Mouse (Mus musculus): ENCODE results near the gene Epas1. TPM values are rescaled to one million over a fixed set of nuclear protein-coding genes. Genes with fewer than 3 reads are reported as not detected.

Gene Epas1
- polyA plus RNA-seq, 1 experiment from 2014 or later: 2.8 TPM

- Histone ChIP-seq H3K4me1 (peaks cover 5% of the 10 kb centered on the region; the same call in 1 of the 2 replicates), H3K9me3 (no peaks in the 10 kb centered on the region), H3K4me3 (replicated peaks) (no peak overlapping the region), H3K4me2 (no peak overlapping the region), H3K27ac (no peak overlapping the region), H3K9ac (no peak overlapping the region), H3K36me3 (replicated peaks) (no peaks in the 10 kb centered on the region), H3K27me3 (no peaks in the 10 kb centered on the region)
- ATAC-seq (ENCODE audit: low FRiP score): no peak
- 59% methylated on average over 6 of the region's 6 CpGs for WGBS
Measured at GRCm38 (mm10) chr17:86780708-86781318, 27.3 kb downstream of the Epas1 start.

- 82% methylated on average over 12 of the region's 12 CpGs for WGBS
- no peak overlapping the region for H3K27ac ChIP-seq
- no peak for ATAC-seq (ENCODE audit: low FRiP score)
- H3K9ac ChIP-seq: no peak overlapping the region
- H3K36me3 ChIP-seq (replicated peaks): no peaks in the 10 kb centered on the region
- no peaks in the 10 kb centered on the region for H3K9me3 ChIP-seq
- H3K4me3 ChIP-seq (replicated peaks): no peak overlapping the region
- no peaks in the 10 kb centered on the region; the same call in 1 of the 2 replicates for H3K27me3 ChIP-seq
- peaks cover 5% of the 10 kb centered on the region; the same call in 1 of the 2 replicates for H3K4me1 ChIP-seq
- no peak overlapping the region for H3K4me2 ChIP-seq
Measured at GRCm38 (mm10) chr17:86781755-86782400, 28.4 kb downstream of the Epas1 start.

- peaks cover 9% of the 10 kb centered on the region for H3K4me1 ChIP-seq
- 82% methylated on average over 10 of the region's 10 CpGs for WGBS
- no peaks in the 10 kb centered on the region for H3K9me3 ChIP-seq
- no peaks in the 10 kb centered on the region for H3K36me3 ChIP-seq (replicated peaks)
- no peak overlapping the region for H3K9ac ChIP-seq
- no peak overlapping the region for H3K4me3 ChIP-seq (replicated peaks)
- no peaks in the 10 kb centered on the region; the same call in 1 of the 2 replicates for H3K27me3 ChIP-seq
- no peak overlapping the region for H3K4me2 ChIP-seq
- ATAC-seq (ENCODE audit: low FRiP score): no peak
- H3K27ac ChIP-seq: no peak overlapping the region
Measured at GRCm38 (mm10) chr17:86784405-86784977, 31.0 kb downstream of the Epas1 start.

DNA sequence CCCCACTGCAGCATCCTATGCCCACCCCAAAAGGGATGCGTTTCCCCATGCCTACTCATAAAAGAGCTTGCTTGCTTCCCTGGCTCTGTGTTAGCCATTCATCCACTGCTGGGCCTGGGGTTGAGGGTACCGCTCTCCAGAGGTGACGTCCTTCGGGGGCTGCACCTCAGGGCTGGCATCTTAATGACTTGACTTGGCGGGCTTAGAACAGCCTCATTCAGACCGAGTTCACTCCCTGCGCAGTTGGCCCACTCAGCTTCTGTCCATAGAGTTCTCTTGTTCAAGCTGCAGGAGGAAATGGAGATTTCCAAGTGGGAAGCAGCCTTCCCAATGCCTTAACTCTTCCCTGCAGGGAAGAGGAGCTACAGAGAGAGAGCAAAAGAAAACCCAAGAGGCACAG is 32.1 kb downstream of the Epas1 start:
- Histone ChIP-seq H3K27ac (no peak overlapping the region), H3K4me3 (replicated peaks) (no peak overlapping the region), H3K27me3 (no peaks in the 10 kb centered on the region; the same call in 1 of the 2 replicates), H3K9ac (no peak overlapping the region), H3K9me3 (no peaks in the 10 kb centered on the region), H3K4me2 (no peak overlapping the region), H3K36me3 (replicated peaks) (no peaks in the 10 kb centered on the region), H3K4me1 (peaks cover 9% of the 10 kb centered on the region)
- ATAC-seq (ENCODE audit: low FRiP score): no peak
- WGBS: 51% methylated on average over 7 of the region's 7 CpGs

DNA sequence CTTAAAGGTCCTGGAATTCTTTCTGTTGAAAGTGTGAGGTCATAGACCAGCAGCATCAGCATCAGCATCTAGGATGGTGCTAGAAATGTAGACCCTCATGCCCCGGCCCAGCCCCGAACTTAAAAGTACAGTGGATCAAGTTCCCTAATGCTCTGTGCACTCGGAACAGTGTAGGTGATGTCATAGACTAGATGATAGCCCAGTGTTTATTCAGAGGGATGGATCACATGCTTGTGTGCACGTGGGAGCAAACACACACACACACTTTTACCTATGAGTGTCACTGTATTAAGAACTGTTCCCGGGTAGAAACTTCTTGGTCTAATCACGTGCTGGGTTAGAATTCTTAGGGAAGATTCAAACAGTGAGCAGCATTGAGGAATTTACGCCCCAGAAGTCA is 33.0 kb downstream of the Epas1 start:
- ATAC-seq (ENCODE audit: low FRiP score): no peak
- no peak overlapping the region for H3K27ac ChIP-seq
- H3K4me2 ChIP-seq: no peak overlapping the region
- no peaks in the 10 kb centered on the region for H3K36me3 ChIP-seq (replicated peaks)
- peaks cover 9% of the 10 kb centered on the region for H3K4me1 ChIP-seq
- H3K9ac ChIP-seq: no peak overlapping the region
- no peaks in the 10 kb centered on the region for H3K9me3 ChIP-seq
- no peaks in the 10 kb centered on the region; the same call in 1 of the 2 replicates for H3K27me3 ChIP-seq
- 89% methylated on average over 7 of the region's 7 CpGs for WGBS
- H3K4me3 ChIP-seq (replicated peaks): no peak overlapping the region

GRCm38 (mm10) chr17:86787805-86788204 is 34.3 kb downstream of the Epas1 start:
- Histone ChIP-seq H3K4me1 (peaks cover 9% of the 10 kb centered on the region), H3K4me2 (no peak overlapping the region), H3K9me3 (no peaks in the 10 kb centered on the region), H3K36me3 (replicated peaks) (no peaks in the 10 kb centered on the region), H3K27ac (no peak overlapping the region), H3K4me3 (replicated peaks) (no peak overlapping the region), H3K9ac (no peak overlapping the region), H3K27me3 (no peaks in the 10 kb centered on the region; the same call in 1 of the 2 replicates)
- 72% methylated on average over 7 of the region's 7 CpGs for WGBS
- ATAC-seq (ENCODE audit: low FRiP score): no peak

DNA sequence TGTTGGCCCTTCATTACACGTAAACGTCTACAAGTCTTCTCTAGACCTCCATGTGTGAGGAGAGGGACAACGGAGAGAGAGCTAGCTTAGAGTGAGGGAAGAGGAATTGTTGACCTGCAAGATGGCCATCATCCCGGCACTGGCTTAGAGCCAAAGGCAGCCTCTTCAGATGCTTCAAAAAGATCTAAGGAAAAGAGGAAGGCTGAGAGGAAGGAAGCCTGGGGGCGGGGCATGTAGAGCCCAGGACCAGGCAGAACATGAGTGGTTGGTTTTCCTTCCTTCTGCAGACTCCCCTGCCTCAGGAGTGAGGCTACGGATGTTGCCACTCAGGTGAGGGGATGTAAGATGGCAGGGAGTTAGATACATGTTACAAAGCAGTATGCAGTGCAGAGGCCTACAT is 34.8 kb downstream of the Epas1 start:
- no peaks in the 10 kb centered on the region for H3K36me3 ChIP-seq (replicated peaks)
- no peak for ATAC-seq (ENCODE audit: low FRiP score)
- no peaks in the 10 kb centered on the region for H3K9me3 ChIP-seq
- no peak overlapping the region for H3K9ac ChIP-seq
- H3K4me3 ChIP-seq (replicated peaks): no peak overlapping the region
- H3K27ac ChIP-seq: no peak overlapping the region
- peaks cover 9% of the 10 kb centered on the region for H3K4me1 ChIP-seq
- H3K27me3 ChIP-seq: no peaks in the 10 kb centered on the region; the same call in 1 of the 2 replicates
- 84% methylated on average over 6 of the region's 6 CpGs for WGBS
- H3K4me2 ChIP-seq: no peak overlapping the region

GRCm38 (mm10) chr17:86791925-86792324 is 38.4 kb downstream of the Epas1 start:
- no peaks in the 10 kb centered on the region; the same call in 1 of the 2 replicates for H3K27me3 ChIP-seq
- no peak overlapping the region for H3K9ac ChIP-seq
- no peak for ATAC-seq (ENCODE audit: low FRiP score)
- no peak overlapping the region for H3K27ac ChIP-seq
- no peak overlapping the region for H3K4me3 ChIP-seq (replicated peaks)
- peaks cover 4% of the 10 kb centered on the region; the same call in 1 of the 2 replicates for H3K4me1 ChIP-seq
- no peaks in the 10 kb centered on the region for H3K9me3 ChIP-seq
- H3K36me3 ChIP-seq (replicated peaks): no peaks in the 10 kb centered on the region
- 93% methylated on average over 8 of the region's 8 CpGs for WGBS
- no peak overlapping the region for H3K4me2 ChIP-seq

- H3K9ac ChIP-seq: no peak overlapping the region
- no peaks in the 10 kb centered on the region for H3K27me3 ChIP-seq
- no peak for ATAC-seq (ENCODE audit: low FRiP score)
- no peaks in the 10 kb centered on the region for H3K4me1 ChIP-seq
- no peak overlapping the region for H3K4me2 ChIP-seq
- no peak overlapping the region for H3K4me3 ChIP-seq (replicated peaks)
- no peaks in the 10 kb centered on the region for H3K9me3 ChIP-seq
- WGBS: 86% methylated on average over 5 of the region's 5 CpGs
- H3K36me3 ChIP-seq (replicated peaks): no peaks in the 10 kb centered on the region
- H3K27ac ChIP-seq: no peak overlapping the region
Measured at GRCm38 (mm10) chr17:86795773-86796172, 42.3 kb downstream of the Epas1 start.

- Histone ChIP-seq H3K9me3 (no peaks in the 10 kb centered on the region), H3K27ac (no peak overlapping the region), H3K4me1 (0 out of 2 replicates have a peak, but pooled peaks cover 9% of the 10 kb centered on the region), H3K27me3 (no peaks in the 10 kb centered on the region), H3K9ac (no peak overlapping the region), H3K36me3 (replicated peaks) (no peaks in the 10 kb centered on the region), H3K4me3 (replicated peaks) (no peak overlapping the region), H3K4me2 (no peak overlapping the region)
- WGBS: 94% methylated on average over 13 of the region's 13 CpGs
- ATAC-seq (ENCODE audit: low FRiP score): no peak
Measured at GRCm38 (mm10) chr17:86797031-86797430, 43.5 kb downstream of the Epas1 start.

DNA sequence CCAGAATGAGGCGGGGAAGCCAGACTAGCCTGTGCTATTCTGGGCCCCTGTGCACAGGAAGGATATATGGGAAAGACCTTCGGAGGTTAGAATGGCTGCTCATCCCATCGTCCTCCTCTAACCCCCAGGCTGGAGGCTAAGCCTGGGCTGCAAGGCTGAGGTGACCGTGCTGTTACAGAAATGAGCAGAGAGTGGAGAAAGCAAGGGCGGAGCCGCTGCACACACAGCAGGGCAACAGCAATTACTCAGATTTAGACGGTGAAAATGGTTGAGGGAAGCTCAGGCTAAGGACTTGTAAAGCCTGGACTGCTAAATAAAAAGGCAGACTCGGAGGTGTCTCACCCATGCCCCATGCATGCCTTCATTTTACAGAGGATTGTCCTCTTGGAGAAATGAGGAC is 45.0 kb downstream of the Epas1 start:
- Histone ChIP-seq H3K4me1 (0 out of 2 replicates have a peak, but pooled peaks cover 9% of the 10 kb centered on the region), H3K27me3 (no peaks in the 10 kb centered on the region), H3K9ac (no peak overlapping the region), H3K27ac (no peak overlapping the region), H3K4me2 (no peak overlapping the region), H3K4me3 (replicated peaks) (no peak overlapping the region), H3K9me3 (no peaks in the 10 kb centered on the region), H3K36me3 (replicated peaks) (no peaks in the 10 kb centered on the region)
- WGBS: 74% methylated on average over 8 of the region's 8 CpGs
- ATAC-seq (ENCODE audit: low FRiP score): no peak

DNA sequence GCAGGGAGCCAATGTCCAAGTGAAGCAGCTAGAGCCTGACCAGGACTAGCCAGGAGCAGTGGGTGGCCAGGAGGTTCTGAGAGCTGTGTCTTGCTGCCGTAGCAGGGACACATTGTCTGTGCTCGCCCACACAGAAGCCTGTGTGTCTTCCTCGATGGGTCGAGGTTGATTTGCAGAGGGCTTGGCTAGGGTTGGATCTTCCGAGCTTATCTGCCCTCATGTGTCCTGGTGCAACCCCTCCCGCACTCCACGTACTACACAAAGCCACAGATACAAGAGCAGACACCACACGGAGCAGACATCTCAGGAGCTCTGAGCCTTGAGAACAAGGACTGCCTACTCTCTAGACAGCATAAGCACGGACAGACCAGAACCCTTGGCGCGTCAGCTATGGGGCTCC is 45.5 kb downstream of the Epas1 start:
- H3K4me2 ChIP-seq: no peak overlapping the region
- no peaks in the 10 kb centered on the region for H3K27me3 ChIP-seq
- no peak for ATAC-seq (ENCODE audit: low FRiP score)
- 0 out of 2 replicates have a peak, but pooled peaks cover 9% of the 10 kb centered on the region for H3K4me1 ChIP-seq
- 78% methylated on average over 11 of the region's 11 CpGs for WGBS
- H3K36me3 ChIP-seq (replicated peaks): no peaks in the 10 kb centered on the region
- H3K9ac ChIP-seq: no peak overlapping the region
- no peak overlapping the region for H3K27ac ChIP-seq
- no peaks in the 10 kb centered on the region for H3K9me3 ChIP-seq
- H3K4me3 ChIP-seq (replicated peaks): no peak overlapping the region
